Mouse (Mus musculus) MEL-GATA-1-ER (cell line): ENCODE measurements at regions not wholly inside any gene's neighbourhood (a gene's known extent, or its start where the extent isn't known, plus 50 kb on each side); places are given as distances from the start of the nearest gene placed in this dataset.

Experiments
- DNase-seq: peaks from one replicate; pipeline ENCODE4 v3.0.0-alpha.2; 2012; ENCODE audit warnings: low read depth; ENCODE audit errors: extremely low read depth

GRCm38 (mm10) chr16:55468833-55469458, 171.2 kb upstream of the Zpld1 start:
- DNase-seq, result peak; percentile 62

GRCm38 (mm10) chr16:55460519-55460918, 162.7 kb upstream of the Zpld1 start:
- DNase-seq, result no peak

- no peak for DNase-seq
These were observed 149.8 kb upstream of the Zpld1 start for GRCm38 (mm10) chr16:55447581-55447980.

GRCm38 (mm10) chr16:55442821-55443581, 145.2 kb upstream of the Zpld1 start:
- DNase-seq, result no peak

- DNase-seq, result no peak
These were observed 137.6 kb upstream of the Zpld1 start for GRCm38 (mm10) chr16:55435139-55435968.

- DNase-seq, result no peak
These were observed 124.0 kb upstream of the Zpld1 start for GRCm38 (mm10) chr16:55421569-55422342.

- DNase-seq, result no peak
These were observed 123.2 kb upstream of the Zpld1 start for GRCm38 (mm10) chr16:55420876-55421568.

GRCm38 (mm10) chr16:55418871-55419270, 121.1 kb upstream of the Zpld1 start:
- DNase-seq, result no peak

GRCm38 (mm10) chr16:55400818-55401217, 103.0 kb upstream of the Zpld1 start:
- no peak for DNase-seq

GRCm38 (mm10) chr16:55394864-55395263, 97.1 kb upstream of the Zpld1 start:
- no peak for DNase-seq

GRCm38 (mm10) chr16:55390400-55390799, 92.6 kb upstream of the Zpld1 start:
- DNase-seq, result no peak

- DNase-seq, result no peak
These were observed 82.2 kb upstream of the Zpld1 start for GRCm38 (mm10) chr16:55379996-55380395.

- no peak for DNase-seq
These were observed 81.4 kb upstream of the Zpld1 start for GRCm38 (mm10) chr16:55379189-55379588.

GRCm38 (mm10) chr16:55378701-55379100, 80.9 kb upstream of the Zpld1 start:
- DNase-seq, result no peak

- DNase-seq, result no peak
These were observed 78.1 kb upstream of the Zpld1 start for GRCm38 (mm10) chr16:55375922-55376321.

GRCm38 (mm10) chr16:55357686-55358085, 59.9 kb upstream of the Zpld1 start:
- no peak for DNase-seq

- no peak for DNase-seq
These were observed 58.3 kb upstream of the Zpld1 start for GRCm38 (mm10) chr16:55356097-55356496.
